Mouse (Mus musculus) mouse trophoblast stem cell (cell line): ENCODE measurements around the gene Bicdl2.

Source experiments
- in situ Hi-C, 2 experiments: fragments of 300-500 bp; cut with MseI, MboI; formaldehyde crosslinking; loops; 2 replicates in 1 of 2; 3 replicates in 1 of 2; pipeline ENCODE4 v1.15.1; 2025

Gene Bicdl2

DNA sequence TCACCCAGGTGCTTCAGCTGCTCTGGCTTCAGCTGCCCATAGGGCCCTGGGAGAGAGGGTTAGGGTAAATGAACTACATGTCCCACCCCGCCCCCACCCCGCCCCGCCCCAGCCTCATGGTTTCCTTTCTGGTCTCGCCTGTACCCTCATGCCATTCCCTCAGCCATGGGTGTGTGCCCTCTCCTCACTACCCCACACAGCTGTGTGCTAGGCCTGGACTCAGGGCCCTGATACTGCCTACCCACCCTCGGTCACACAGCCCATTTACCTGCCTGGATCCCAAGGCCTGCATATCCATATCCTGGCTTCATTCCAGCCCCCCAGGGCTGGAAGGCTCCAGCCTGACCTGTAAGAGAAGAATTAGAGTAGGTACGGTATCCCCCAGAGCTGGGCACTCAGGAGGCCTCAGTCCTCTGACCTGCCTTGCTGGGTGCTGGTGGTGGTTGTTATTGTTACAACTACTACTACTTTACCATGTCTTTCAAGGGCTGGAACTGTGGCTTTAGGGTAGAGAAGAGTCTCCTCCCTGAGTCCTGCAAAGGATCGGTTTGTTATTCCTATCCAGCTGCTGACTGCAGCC is 45.3 kb downstream of the Bicdl2 start:
- in situ Hi-C loops: no loop called here

DNA sequence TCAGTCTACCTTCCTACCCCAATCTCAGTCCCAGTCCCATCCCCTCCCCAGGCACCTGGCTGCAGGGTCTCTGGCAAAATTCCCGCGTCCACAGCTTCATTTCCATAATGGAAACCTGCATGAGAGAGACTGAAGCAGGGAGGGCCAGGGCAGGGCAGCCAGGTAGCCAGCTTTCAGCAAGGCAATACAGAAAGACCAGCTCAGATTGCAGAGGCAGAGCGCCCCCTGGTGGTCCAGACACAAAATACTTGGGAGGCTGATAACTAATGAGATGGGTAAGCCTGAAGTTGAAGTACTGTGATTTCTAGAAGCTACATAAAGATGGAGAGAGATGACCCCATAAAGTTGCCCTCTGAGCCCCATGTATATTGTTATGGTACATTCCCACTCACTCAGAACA is 45.9 kb downstream of the Bicdl2 start:
- in situ Hi-C loops: no loop called here

DNA sequence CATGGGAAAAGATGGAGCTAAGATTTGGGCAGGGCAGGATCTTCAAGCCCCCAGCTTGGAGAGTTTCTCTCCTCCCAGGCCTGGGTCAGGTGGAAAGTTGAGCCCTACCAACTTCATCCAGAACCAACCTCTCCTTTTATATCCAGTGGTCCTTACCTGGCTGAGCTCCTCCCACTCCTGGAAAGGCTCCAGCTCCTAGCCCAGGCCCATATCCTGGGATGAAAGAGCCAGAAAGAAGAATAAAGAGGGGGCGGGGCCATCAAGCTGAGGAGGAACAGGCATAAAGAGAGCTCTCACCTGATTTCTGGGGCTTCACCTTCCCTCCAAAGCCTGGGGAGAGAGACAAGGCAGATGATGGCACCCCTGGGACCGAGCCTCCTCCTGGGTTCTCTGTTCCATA is 56.7 kb downstream of the Bicdl2 start:
- in situ Hi-C loops: no loop called here
